Mouse (Mus musculus) E14TG2a.4 (cell line): Measurements from ENCODE around the gene Col4a5.

Experiments
- CTCF ChIP-seq: conservative IDR thresholded peaks from 2 replicates; pipeline ENCODE4 v1.5.1; 2014; ENCODE audit warnings: low read length
- NANOG ChIP-seq: IDR thresholded peaks from 2 replicates; pipeline ENCODE4 v1.6.1; 2014; ENCODE audit warnings: borderline replicate concordance, low read length, mixed read lengths

DNA sequence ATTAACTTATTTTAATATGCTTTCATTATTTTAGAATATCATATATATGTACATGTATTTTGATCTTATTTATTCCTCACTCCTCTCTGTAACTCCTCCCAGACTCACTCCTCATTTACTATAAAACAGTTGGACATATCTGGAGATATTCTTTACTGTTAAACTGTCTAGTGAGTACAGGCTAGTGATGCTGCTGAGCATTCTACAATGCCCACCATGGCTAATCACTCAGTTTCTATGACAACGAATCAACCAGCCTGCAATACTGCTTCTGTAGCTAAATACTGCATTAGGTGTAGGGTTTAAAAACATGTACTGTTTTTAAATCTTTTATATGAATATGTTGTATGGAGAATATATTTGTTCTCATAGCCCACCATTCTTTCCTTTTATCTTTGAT is 27.9 kb downstream of the Col4a5 start:
- TF ChIP-seq CTCF (no peak), NANOG (no peak)
